Mouse (Mus musculus): ENCODE data around the gene 2210016L21Rik.

DNA sequence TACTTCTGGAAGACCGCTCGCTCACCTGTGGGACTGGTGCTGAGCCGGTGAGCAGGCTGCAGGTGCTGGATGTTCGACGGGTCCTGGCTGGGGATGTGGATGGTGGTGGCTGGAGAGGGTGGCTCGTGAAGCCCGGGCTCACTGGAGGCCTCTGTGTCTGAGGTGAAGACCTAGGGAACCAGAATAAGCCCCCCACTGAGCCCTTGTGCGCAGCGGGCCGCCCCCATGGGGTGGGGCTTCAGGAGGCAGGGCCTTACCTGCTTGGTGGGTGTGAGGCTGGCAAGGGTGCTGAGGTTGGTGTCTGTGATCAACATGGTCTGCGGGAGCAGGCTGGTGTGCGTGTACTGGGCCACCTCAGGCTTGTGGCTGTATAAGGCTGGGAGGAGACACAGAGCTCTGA, 8.7 kb downstream of the 2210016L21Rik start:
- TF ChIP-seq CTCF (IDR thresholded peaks at IDR 0.05; ENCODE audit: control insufficient read depth, insufficient read depth, insufficient read length) (no peak), USF1 (IDR thresholded peaks at IDR 0.05; ENCODE audit: low read depth) (no peak), MYOD1 (IDR thresholded peaks at IDR 0.05; ENCODE audit: control insufficient read depth, insufficient read length, low read depth) (no peak), MAX (IDR thresholded peaks at IDR 0.05) (no peak), FOSL1 (IDR thresholded peaks at IDR 0.05; ENCODE audit: insufficient read depth, low read length, poor library complexity, severe bottlenecking) (no peak), CEBPB (IDR thresholded peaks at IDR 0.05; ENCODE audit: low read depth) (no peak)

Data from C2C12 (cell line).